Mouse (Mus musculus) intestine, postnatal 0 days (tissue): ENCODE results near the gene Gm3415. TPM values are rescaled to one million over a fixed set of nuclear protein-coding genes. Genes with fewer than 3 reads are reported as not detected.

Source experiments
- ATAC-seq: fragments of 200-750 bp; cut with Nextera tagmentation; 2 replicates; pipeline ENCODE4 v1.8.0; 2017; ENCODE audit warnings: mild to moderate bottlenecking, moderate TSS enrichment, moderate library complexity
- H3K27ac ChIP-seq: fragments of 300-500 bp; sonication (generic); 2 replicates; pipeline ENCODE4 v1.5.1; 2014; ENCODE audit warnings: mild to moderate bottlenecking, low read depth, low read length, moderate library complexity
- H3K27me3 ChIP-seq: fragments of 300-500 bp; sonication (generic); replicated peaks from 2 replicates; pipeline ENCODE4 v1.6.1; 2014; ENCODE audit warnings: low read length, mixed read lengths; ENCODE audit not compliant: control insufficient read depth, insufficient read depth
- H3K36me3 ChIP-seq: fragments of 300-500 bp; sonication (generic); 2 replicates; pipeline ENCODE4 v1.6.1; 2014; ENCODE audit warnings: mild to moderate bottlenecking, moderate library complexity; ENCODE audit not compliant: control insufficient read depth, insufficient read depth
- H3K4me1 ChIP-seq: fragments of 300-500 bp; sonication (generic); replicated peaks from 2 replicates; pipeline ENCODE4 v1.6.1; 2014; ENCODE audit warnings: antibody characterized with exemption, low read length, mixed read lengths; ENCODE audit not compliant: control insufficient read depth, insufficient read depth
- H3K4me2 ChIP-seq: fragments of 300-500 bp; sonication (generic); replicated peaks from 2 replicates; pipeline ENCODE4 v1.6.1; 2014; ENCODE audit warnings: low read depth, mild to moderate bottlenecking, moderate library complexity
- H3K4me3 ChIP-seq: fragments of 300-500 bp; sonication (generic); 2 replicates; pipeline ENCODE4 v1.5.1; 2014; ENCODE audit warnings: low read depth, low read length
- H3K9ac ChIP-seq: fragments of 300-500 bp; sonication (generic); 2 replicates; pipeline ENCODE4 v1.6.1; 2014; ENCODE audit warnings: mild to moderate bottlenecking, low read depth, low read length
- H3K9me3 ChIP-seq: fragments of 300-500 bp; sonication (generic); 2 replicates; pipeline ENCODE4 v1.6.1; 2016; ENCODE audit warnings: mixed run types; ENCODE audit not compliant: control insufficient read depth
- CTCF ChIP-seq: sonication (generic); IDR thresholded peaks from 2 replicates; pipeline ENCODE4 v1.5.1; 2016; ENCODE audit warnings: low read depth, mild to moderate bottlenecking, control low read depth, antibody characterized with exemption, moderate library complexity
- WGBS: fragments of 180-500 bp; shearing (Covaris S2); extraction: QIAGEN DNeasy Blood & Tissue Kit; methylation state at CpG from one replicate; pipeline ENCODE4 v1.1.7; 2014; 5-methylcytosine and 5-hydroxymethylcytosine counted together
- polyA plus RNA-seq: library from polyadenylated mRNA; unstranded; fragments of >200 nt; fragmentation: Nextera tagmentation; extraction: Ambion mirVana; gene quantifications from 2 replicates; pipeline ENCODE4 v1.2.1, GENCODE M21; 2015

Gm3415 gene
- polyA plus RNA-seq, 1 experiment from 2014 or later: not detected

DNA sequence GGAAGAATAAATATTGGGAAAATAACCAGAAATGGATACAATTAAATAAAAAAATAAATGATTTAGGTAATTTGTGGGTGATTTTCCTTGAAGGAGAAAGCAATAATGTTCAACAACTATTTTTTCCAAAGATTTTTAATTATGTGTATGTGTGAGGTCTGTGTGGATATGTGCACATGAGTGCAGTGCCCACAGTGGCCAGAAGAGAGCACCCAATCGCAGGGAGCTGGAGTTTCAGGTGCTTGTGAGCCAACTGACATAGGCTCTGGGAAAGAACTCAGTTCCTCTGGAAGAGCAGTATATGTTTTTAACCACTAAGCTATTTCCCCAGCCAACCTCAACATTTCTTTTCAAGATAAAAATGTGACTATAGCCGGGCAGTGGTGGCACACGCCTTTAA is 20.7 kb downstream of the Gm3415 start:
- 91% methylated on average over 3 of the region's 3 CpGs for WGBS
- 0 out of 2 replicates have a peak, but pooled peaks have one; percentile 18 for TF ChIP-seq CTCF
- no peaks in the 10 kb centered on the region for H3K27me3 ChIP-seq
- H3K27ac ChIP-seq: no peak overlapping the region
- no peak for ATAC-seq
- no peak overlapping the region for H3K4me2 ChIP-seq
- no peaks in the 10 kb centered on the region for H3K36me3 ChIP-seq
- no peaks in the 10 kb centered on the region for H3K9me3 ChIP-seq
- H3K4me3 ChIP-seq: no peak overlapping the region
- no peak overlapping the region for H3K9ac ChIP-seq
- no peaks in the 10 kb centered on the region for H3K4me1 ChIP-seq

DNA sequence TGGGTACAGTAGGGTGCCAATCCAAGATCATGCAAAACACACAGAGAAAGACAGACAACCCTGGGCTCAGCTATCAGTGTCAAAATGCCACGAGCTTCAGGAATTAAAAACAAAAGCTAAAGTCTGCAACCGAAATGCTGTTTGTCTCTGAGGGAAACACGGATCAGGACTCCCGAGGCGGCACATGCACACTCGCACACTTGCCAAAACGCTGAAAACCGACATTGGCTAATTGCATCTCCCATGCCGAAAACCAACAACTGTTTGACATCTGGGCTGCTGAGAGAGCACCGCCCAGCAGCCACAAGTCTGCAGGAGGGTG is 28.2 kb downstream of the Gm3415 start:
- no peak for TF ChIP-seq CTCF
- H3K27ac ChIP-seq: no peak overlapping the region
- 10% methylated on average over 10 of the region's 10 CpGs for WGBS
- no peaks in the 10 kb centered on the region for H3K4me1 ChIP-seq
- H3K4me2 ChIP-seq: peak overlapping the region; percentile 72; the same call in 1 of the 2 replicates
- peak overlapping the region; percentile 34; the same call in 1 of the 2 replicates for H3K4me3 ChIP-seq
- no peak for ATAC-seq
- no peaks in the 10 kb centered on the region for H3K9me3 ChIP-seq
- peaks cover 39% of the 10 kb centered on the region for H3K27me3 ChIP-seq
- no peaks in the 10 kb centered on the region for H3K36me3 ChIP-seq
- H3K9ac ChIP-seq: no peak overlapping the region

DNA sequence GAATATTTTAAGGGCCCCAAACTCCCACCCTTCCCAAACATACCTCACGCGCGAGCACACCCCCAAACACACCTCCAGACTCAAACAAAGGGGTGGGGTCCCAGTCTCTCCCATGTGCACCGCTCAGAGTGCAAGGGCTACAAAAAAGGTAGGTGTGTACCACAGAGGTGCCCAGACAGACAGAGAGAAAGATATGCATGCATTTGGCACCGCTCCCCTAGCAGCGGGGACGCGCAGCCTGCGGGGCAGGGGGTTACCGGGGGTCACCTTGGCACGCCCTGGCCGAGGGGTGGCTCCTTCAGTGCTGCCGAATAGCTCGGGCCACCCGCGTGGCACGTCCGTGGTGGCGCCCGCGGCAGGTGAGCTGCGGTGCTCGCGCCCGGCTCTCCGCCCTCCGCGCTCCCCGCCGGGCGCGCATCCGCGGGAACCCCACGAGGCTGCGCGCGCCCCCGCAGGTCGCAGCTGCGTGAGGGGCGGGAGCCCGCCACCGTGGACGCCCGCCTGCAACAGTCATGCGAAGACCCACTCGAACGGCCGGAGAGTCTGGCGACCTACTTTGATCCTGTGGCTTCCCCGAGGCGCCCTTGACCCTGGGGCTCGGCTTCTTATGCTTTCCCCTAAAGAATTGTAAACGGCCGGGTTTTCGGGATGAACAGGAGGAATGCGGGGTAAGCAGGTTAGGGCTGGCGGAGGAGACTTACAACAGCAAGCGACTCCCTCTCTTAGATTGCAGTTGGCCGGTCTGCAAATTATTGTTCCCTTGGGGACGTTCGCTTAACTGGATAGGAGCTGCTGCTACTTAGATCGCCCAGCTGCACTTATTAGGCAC is 28.8 kb downstream of the Gm3415 start, which contains the start of gene Gpr12:
Gpr12 (minus strand) TSS at position 762 of the 829 bp plus-strand sequence.
- H3K9ac ChIP-seq: no peak within 1 kb of the TSS
- no peak for ATAC-seq
- peaks cover 39% of the 10 kb centered on the region for H3K27me3 ChIP-seq

GRCm38 (mm10) chr5:146585307-146585651 is 29.3 kb downstream of the Gm3415 start:
- ATAC-seq: no peak
- WGBS: 5% methylated on average over 10 of the region's 10 CpGs

More for the DNA sequence above, 28.8 kb downstream of the Gm3415 start, which contains the start of gene Gpr12:
- no peaks in the 10 kb centered on the region for H3K9me3 ChIP-seq
- peak within 1 kb of the TSS; percentile 72 for H3K4me2 ChIP-seq
- no peaks in the 10 kb centered on the region for H3K36me3 ChIP-seq
- H3K27ac ChIP-seq: no peak within 1 kb of the TSS
- H3K4me3 ChIP-seq: peak within 1 kb of the TSS; percentile 34
- no peaks in the 10 kb centered on the region for H3K4me1 ChIP-seq
- under 1% methylated on average over 62 of the region's 64 CpGs for WGBS
- no peak for TF ChIP-seq CTCF

DNA sequence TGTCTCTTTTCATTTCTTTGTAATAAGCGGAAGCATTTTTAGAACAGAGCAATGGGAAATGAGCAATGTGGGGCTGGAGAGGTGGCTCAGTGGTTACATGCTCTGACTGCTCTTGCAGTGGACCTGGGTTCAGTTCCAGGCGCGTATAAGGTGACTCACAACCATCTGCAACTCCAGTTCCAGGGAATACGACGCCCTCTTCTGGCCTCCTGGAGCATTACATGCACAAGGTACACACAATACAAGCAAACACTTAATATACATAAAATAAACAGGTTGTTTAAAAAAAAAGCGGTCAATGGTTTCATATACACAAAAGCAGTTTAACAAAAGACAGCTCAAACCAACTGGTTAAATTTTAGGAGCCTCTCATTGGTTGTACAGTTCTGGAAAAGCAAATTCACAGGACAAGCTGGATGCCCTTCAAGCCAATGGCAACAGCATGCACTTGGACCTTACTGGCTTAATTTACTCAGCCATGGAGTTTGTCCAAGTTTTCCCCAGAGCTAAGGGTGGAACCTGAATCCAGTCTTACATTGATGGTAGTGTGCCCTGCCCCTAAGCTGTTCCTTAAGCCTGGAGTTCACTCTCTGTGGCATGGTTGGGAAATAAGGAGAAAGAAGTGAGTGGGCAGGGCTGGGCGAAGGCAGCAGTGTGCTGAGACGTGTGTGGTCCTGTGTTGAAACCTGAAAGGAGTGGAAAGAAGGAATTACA is 30.6 kb downstream of the Gm3415 start:
- no peak for TF ChIP-seq CTCF
- H3K4me2 ChIP-seq: no peak overlapping the region
- ATAC-seq: no peak
- H3K4me1 ChIP-seq: no peaks in the 10 kb centered on the region
- H3K27me3 ChIP-seq: peaks cover 39% of the 10 kb centered on the region
- no peak overlapping the region for H3K4me3 ChIP-seq
- H3K36me3 ChIP-seq: no peaks in the 10 kb centered on the region
- H3K27ac ChIP-seq: no peak overlapping the region
- WGBS: 67% methylated on average over 8 of the region's 8 CpGs
- no peaks in the 10 kb centered on the region for H3K9me3 ChIP-seq
- H3K9ac ChIP-seq: no peak overlapping the region

More at GRCm38 (mm10) chr5:146585307-146585651, 29.3 kb downstream of the Gm3415 start:
- Histone ChIP-seq H3K4me1 (no peaks in the 10 kb centered on the region), H3K9ac (no peak overlapping the region), H3K36me3 (no peaks in the 10 kb centered on the region), H3K27ac (no peak overlapping the region), H3K27me3 (peaks cover 39% of the 10 kb centered on the region), H3K9me3 (no peaks in the 10 kb centered on the region), H3K4me2 (peak overlapping the region; percentile 72), H3K4me3 (peak overlapping the region; percentile 34)
- TF ChIP-seq CTCF: no peak

GRCm38 (mm10) chr5:146590987-146591386 is 35.1 kb downstream of the Gm3415 start:
- H3K4me2 ChIP-seq: no peak overlapping the region
- no peaks in the 10 kb centered on the region for H3K9me3 ChIP-seq
- TF ChIP-seq CTCF: no peak
- no peak overlapping the region for H3K27ac ChIP-seq
- no peak overlapping the region for H3K9ac ChIP-seq
- no peaks in the 10 kb centered on the region for H3K36me3 ChIP-seq
- H3K4me3 ChIP-seq: no peak overlapping the region
- WGBS: 45% methylated on average over 4 of the region's 4 CpGs
- peaks cover 6% of the 10 kb centered on the region for H3K27me3 ChIP-seq
- ATAC-seq: no peak
- H3K4me1 ChIP-seq: no peaks in the 10 kb centered on the region
